Mouse (Mus musculus) testis, adult 10 weeks (tissue): Measurements from ENCODE around the gene Gar1. TPM values are rescaled to one million over a fixed set of nuclear protein-coding genes. Genes with fewer than 3 reads are reported as not detected.

ENCODE experiments used
- polyA plus RNA-seq: library from polyadenylated mRNA; stranded (reverse); fragments of 350-450 nt; fragmentation: Illumina TruSeq; extraction: RNeasy Lipid Tissue Mini Kit (QIAGEN cat#74804); gene quantifications from one replicate; pipeline ENCODE4 v1.2.3, GENCODE M21; 2014; ENCODE audit warnings: low read depth, low replicate concordance

Gene Gar1
- 59.6 TPM for polyA plus RNA-seq

GRCm38 (mm10) chr3:129831035-129831568 lies at the start of gene Gar1:
Gene Gar1, minus strand, starts transcription at chr3:129831396.

GRCm38 (mm10) chr3:129878405-129879021 lies 47.3 kb upstream of the Gar1 start, which contains the start of gene Pla2g12a:
Gene Pla2g12a, plus strand, starts transcription at chr3:129878606.

GRCm38 (mm10) chr3:129835388-129835934 lies 4.3 kb upstream of the Gar1 start, which contains the start of gene Cfi:
Gene Cfi, plus strand, starts transcription at chr3:129835884.

GRCm38 (mm10) chr3:129822206-129822775 lies 8.9 kb downstream of the Gar1 start, which contains the start of gene Rrh:
Gene Rrh, minus strand, starts transcription at chr3:129822587.

GRCm38 (mm10) chr3:129803765-129804164 lies 27.4 kb downstream of the Gar1 start, which contains the start of gene Lrit3:
Gene Lrit3, minus strand, starts transcription at chr3:129804030.

Other genes with a start within 250 kb of the Gar1 start
- gene Egf, start 76.1 kb downstream of the Gar1 start, polyA plus RNA-seq, result 3.8 TPM
- gene Lrit3, start 27.4 kb downstream of the Gar1 start, polyA plus RNA-seq, result not detected
- gene Rrh, start 8.8 kb downstream of the Gar1 start, polyA plus RNA-seq, result 0.56 TPM
- 0.84 TPM for gene Cfi, start 4.5 kb upstream of the Gar1 start, polyA plus RNA-seq
- gene Pla2g12a, start 47.2 kb upstream of the Gar1 start, polyA plus RNA-seq, result 15.9 TPM
- 11.5 TPM for gene Casp6, start 70.0 kb upstream of the Gar1 start, polyA plus RNA-seq
- gene Mcub, start 138.8 kb upstream of the Gar1 start, polyA plus RNA-seq, result 4.2 TPM
- gene Sec24b, start 230.2 kb upstream of the Gar1 start, polyA plus RNA-seq, result 159 TPM